Mouse (Mus musculus): ENCODE results near the gene Speg. TPM values are rescaled to one million over a fixed set of nuclear protein-coding genes. Genes with fewer than 3 reads are reported as not detected.

The Speg gene
- polyA plus RNA-seq, 1 experiment from 2014 or later, result 20.1 TPM

- WGBS, result 88% methylated on average over 15 of the region's 15 CpGs
- peaks cover 8% of the 10 kb centered on the region for H3K27me3 ChIP-seq (replicated peaks; ENCODE audit: control insufficient read depth, insufficient read depth, low read length)
- peaks cover 3% of the 10 kb centered on the region; the same call in 1 of the 2 replicates for H3K4me1 ChIP-seq (replicated peaks; ENCODE audit: control insufficient read depth, insufficient read depth, low read length)
- no peak overlapping the region for H3K4me3 ChIP-seq (ENCODE audit: low read depth, low read length)
- H3K9me3 ChIP-seq (ENCODE audit: control insufficient read depth), result no peaks in the 10 kb centered on the region
- no peak for TF ChIP-seq CTCF (IDR thresholded peaks at IDR 0.05; ENCODE audit: low read depth)
- no peak overlapping the region for H3K27ac ChIP-seq (ENCODE audit: low read depth, low read length)
- H3K36me3 ChIP-seq (ENCODE audit: control insufficient read depth, insufficient read depth), result peaks cover 33% of the 10 kb centered on the region; the same call in 1 of the 2 replicates
- no peak for ATAC-seq
- no peak overlapping the region for H3K9ac ChIP-seq (ENCODE audit: low read depth, low read length)
- no peak overlapping the region for H3K4me2 ChIP-seq (replicated peaks; ENCODE audit: low read depth)
Observed at GRCm38 (mm10) chr1:75441471-75441996, 66.4 kb downstream of the Speg start.

- ATAC-seq, result no peak
- Histone ChIP-seq H3K4me3 (ENCODE audit: low read depth, low read length) (no peak overlapping the region), H3K36me3 (ENCODE audit: control insufficient read depth, insufficient read depth) (peaks cover 33% of the 10 kb centered on the region; the same call in 1 of the 2 replicates), H3K4me2 (replicated peaks; ENCODE audit: low read depth) (no peak overlapping the region), H3K27me3 (replicated peaks; ENCODE audit: control insufficient read depth, insufficient read depth, low read length) (peaks cover 14% of the 10 kb centered on the region), H3K9me3 (ENCODE audit: control insufficient read depth) (no peaks in the 10 kb centered on the region), H3K9ac (ENCODE audit: low read depth, low read length) (no peak overlapping the region), H3K4me1 (replicated peaks; ENCODE audit: control insufficient read depth, insufficient read depth, low read length) (peaks cover 4% of the 10 kb centered on the region), H3K27ac (ENCODE audit: low read depth, low read length) (no peak overlapping the region)
- TF ChIP-seq CTCF (IDR thresholded peaks at IDR 0.05; ENCODE audit: low read depth), result no peak
- 84% methylated on average over 9 of the region's 9 CpGs for WGBS
Observed at GRCm38 (mm10) chr1:75442171-75442570, 67.1 kb downstream of the Speg start.

DNA sequence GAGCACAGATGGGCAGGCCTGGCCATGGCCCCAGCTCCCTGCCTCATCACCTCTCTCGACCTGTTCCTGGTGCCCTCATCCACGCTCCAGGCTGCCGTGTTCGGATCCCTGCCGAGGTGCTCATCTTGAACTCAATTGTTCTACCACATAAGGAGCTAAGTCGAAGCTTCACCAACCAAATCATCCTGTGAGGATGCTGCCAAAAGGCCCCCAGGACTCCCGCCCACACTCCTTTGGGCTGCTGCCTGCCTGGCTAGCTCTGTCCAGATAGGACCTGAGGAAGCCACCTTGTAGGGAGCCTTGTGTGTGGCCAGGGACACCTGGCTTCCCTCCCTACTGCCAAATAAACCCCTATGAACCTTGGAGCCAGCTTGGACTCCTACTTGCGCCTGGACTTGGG lies 67.7 kb downstream of the Speg start:
- peaks cover 9% of the 10 kb centered on the region for H3K4me1 ChIP-seq (replicated peaks; ENCODE audit: control insufficient read depth, insufficient read depth, low read length)
- WGBS, result 70% methylated on average over 8 of the region's 8 CpGs

GRCm38 (mm10) chr1:75443247-75444024 lies 68.3 kb downstream of the Speg start:
- H3K27me3 ChIP-seq (replicated peaks; ENCODE audit: control insufficient read depth, insufficient read depth, low read length), result peaks cover 26% of the 10 kb centered on the region
- 60% methylated on average over 13 of the region's 13 CpGs for WGBS
- no peaks in the 10 kb centered on the region for H3K9me3 ChIP-seq (ENCODE audit: control insufficient read depth)

More for the DNA sequence above, 67.7 kb downstream of the Speg start:
- no peak for ATAC-seq
- Histone ChIP-seq H3K4me2 (replicated peaks; ENCODE audit: low read depth) (no peak overlapping the region), H3K9ac (ENCODE audit: low read depth, low read length) (no peak overlapping the region), H3K36me3 (ENCODE audit: control insufficient read depth, insufficient read depth) (peaks cover 33% of the 10 kb centered on the region; the same call in 1 of the 2 replicates), H3K9me3 (ENCODE audit: control insufficient read depth) (no peaks in the 10 kb centered on the region), H3K4me3 (ENCODE audit: low read depth, low read length) (no peak overlapping the region), H3K27ac (ENCODE audit: low read depth, low read length) (no peak overlapping the region), H3K27me3 (replicated peaks; ENCODE audit: control insufficient read depth, insufficient read depth, low read length) (peaks cover 21% of the 10 kb centered on the region)
- no peak for TF ChIP-seq CTCF (IDR thresholded peaks at IDR 0.05; ENCODE audit: low read depth)

DNA sequence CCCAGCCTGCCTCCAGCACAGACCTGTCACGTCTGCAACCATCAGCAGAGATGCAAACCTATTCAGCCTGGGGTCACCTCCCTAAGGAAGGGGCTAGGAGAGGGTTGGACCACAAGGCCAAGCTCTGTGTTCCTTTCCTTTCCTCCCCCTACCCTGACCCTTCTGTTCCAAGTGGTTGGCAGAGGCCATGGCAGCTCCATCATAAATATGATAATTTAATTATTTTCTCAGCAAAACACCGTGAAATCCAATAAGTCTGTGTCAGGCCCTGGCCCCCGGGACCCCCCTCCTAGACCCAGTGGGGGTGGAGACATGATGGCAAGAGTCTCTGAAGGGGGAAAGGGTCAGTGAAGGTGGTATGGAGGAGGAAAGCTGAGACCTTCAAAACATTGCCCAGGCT lies 69.1 kb downstream of the Speg start:
- WGBS, result 59% methylated on average over 3 of the region's 3 CpGs
- no peak for TF ChIP-seq CTCF (IDR thresholded peaks at IDR 0.05; ENCODE audit: low read depth)
- Histone ChIP-seq H3K36me3 (ENCODE audit: control insufficient read depth, insufficient read depth) (peaks cover 33% of the 10 kb centered on the region; the same call in 1 of the 2 replicates), H3K9ac (ENCODE audit: low read depth, low read length) (no peak overlapping the region), H3K4me1 (replicated peaks; ENCODE audit: control insufficient read depth, insufficient read depth, low read length) (peaks cover 9% of the 10 kb centered on the region), H3K27me3 (replicated peaks; ENCODE audit: control insufficient read depth, insufficient read depth, low read length) (peaks cover 33% of the 10 kb centered on the region), H3K27ac (ENCODE audit: low read depth, low read length) (no peak overlapping the region), H3K4me3 (ENCODE audit: low read depth, low read length) (no peak overlapping the region), H3K9me3 (ENCODE audit: control insufficient read depth) (no peaks in the 10 kb centered on the region), H3K4me2 (replicated peaks; ENCODE audit: low read depth) (no peak overlapping the region)
- no peak for ATAC-seq

More at GRCm38 (mm10) chr1:75443247-75444024, 68.3 kb downstream of the Speg start:
- Histone ChIP-seq H3K27ac (ENCODE audit: low read depth, low read length) (no peak overlapping the region), H3K4me2 (replicated peaks; ENCODE audit: low read depth) (no peak overlapping the region), H3K4me1 (replicated peaks; ENCODE audit: control insufficient read depth, insufficient read depth, low read length) (peaks cover 9% of the 10 kb centered on the region), H3K36me3 (ENCODE audit: control insufficient read depth, insufficient read depth) (peaks cover 33% of the 10 kb centered on the region; the same call in 1 of the 2 replicates), H3K9ac (ENCODE audit: low read depth, low read length) (no peak overlapping the region), H3K4me3 (ENCODE audit: low read depth, low read length) (no peak overlapping the region)
- TF ChIP-seq CTCF (IDR thresholded peaks at IDR 0.05; ENCODE audit: low read depth), result no peak
- no peak for ATAC-seq

GRCm38 (mm10) chr1:75445141-75445701 lies 70.1 kb downstream of the Speg start:
- Histone ChIP-seq H3K4me1 (replicated peaks; ENCODE audit: control insufficient read depth, insufficient read depth, low read length) (peaks cover 9% of the 10 kb centered on the region), H3K9ac (ENCODE audit: low read depth, low read length) (no peak overlapping the region), H3K36me3 (ENCODE audit: control insufficient read depth, insufficient read depth) (peaks cover 33% of the 10 kb centered on the region; the same call in 1 of the 2 replicates), H3K9me3 (ENCODE audit: control insufficient read depth) (no peaks in the 10 kb centered on the region), H3K4me3 (ENCODE audit: low read depth, low read length) (no peak overlapping the region), H3K4me2 (replicated peaks; ENCODE audit: low read depth) (no peak overlapping the region), H3K27ac (ENCODE audit: low read depth, low read length) (no peak overlapping the region), H3K27me3 (replicated peaks; ENCODE audit: control insufficient read depth, insufficient read depth, low read length) (peaks cover 43% of the 10 kb centered on the region)
- 18% methylated on average over 9 of the region's 9 CpGs for WGBS
- ATAC-seq, result no peak
- TF ChIP-seq CTCF (IDR thresholded peaks at IDR 0.05; ENCODE audit: low read depth), result no peak

Measured in intestine, postnatal 0 days (tissue).